Mouse (Mus musculus) heart, postnatal 0 days (tissue): ENCODE measurements at regions not wholly inside any gene's neighbourhood (a gene's known extent, or its start where the extent isn't known, plus 50 kb on each side); places are given as distances from the start of the nearest gene placed in this dataset.

ENCODE experiments used
- ATAC-seq: fragments of 200-750 bp; cut with Nextera tagmentation; 2 replicates; pipeline ENCODE4 v1.8.0; 2017; ENCODE audit warnings: low read depth, moderate number of reproducible peaks, moderate library complexity; ENCODE audit not compliant: insufficient read depth
- DNase-seq: peaks from one replicate; pipeline ENCODE4 v3.0.0-alpha.2; 2016; ENCODE audit warnings: low spot score
- H3K27ac ChIP-seq: fragments of 300-500 bp; sonication (generic); 2 replicates; pipeline ENCODE4 v1.5.1; 2014; ENCODE audit warnings: low read depth, mild to moderate bottlenecking
- H3K27me3 ChIP-seq: fragments of 300-500 bp; sonication (generic); 2 replicates; pipeline ENCODE4 v1.6.1; 2014; ENCODE audit warnings: low read length, mixed read lengths; ENCODE audit not compliant: control insufficient read depth, insufficient read depth
- H3K36me3 ChIP-seq: fragments of 300-500 bp; sonication (generic); replicated peaks from 2 replicates; pipeline ENCODE4 v1.6.1; 2014; ENCODE audit warnings: low read length, mixed read lengths; ENCODE audit not compliant: control insufficient read depth, insufficient read depth
- H3K4me1 ChIP-seq: fragments of 300-500 bp; sonication (generic); 2 replicates; pipeline ENCODE4 v1.6.1; 2014; ENCODE audit warnings: antibody characterized with exemption; ENCODE audit not compliant: control insufficient read depth, insufficient read depth
- H3K4me2 ChIP-seq: fragments of 300-500 bp; sonication (generic); 2 replicates; pipeline ENCODE4 v1.6.1; 2014; ENCODE audit warnings: low read depth, mild to moderate bottlenecking, low read length, moderate library complexity
- H3K4me3 ChIP-seq: fragments of 300-500 bp; sonication (generic); 2 replicates; pipeline ENCODE4 v1.5.1; 2014; ENCODE audit warnings: low read depth, low read length
- H3K9ac ChIP-seq: fragments of 300-500 bp; sonication (generic); replicated peaks from 2 replicates; pipeline ENCODE4 v1.6.1; 2014; ENCODE audit warnings: low read depth, low read length, mixed read lengths
- H3K9me3 ChIP-seq: fragments of 300-500 bp; sonication (generic); replicated peaks from 2 replicates; pipeline ENCODE4 v1.6.1; 2016; ENCODE audit warnings: low read length; ENCODE audit not compliant: control insufficient read depth
- CTCF ChIP-seq: IDR thresholded peaks from 2 replicates; pipeline ENCODE4 v1.5.1; 2016; ENCODE audit warnings: antibody characterized with exemption, control low read depth, low read depth
- EP300 ChIP-seq: IDR thresholded peaks from 2 replicates; pipeline ENCODE4 v1.6.1; 2016; ENCODE audit warnings: antibody characterized with exemption, low read depth
- WGBS: fragments of 180-500 bp; shearing (Covaris S2); extraction: QIAGEN DNeasy Blood & Tissue Kit; methylation state at CpG from one replicate; pipeline ENCODE4 v1.1.7; 2014; 5-methylcytosine and 5-hydroxymethylcytosine counted together

GRCm38 (mm10) chr17:7538402-7539087, 153.3 kb upstream of the Unc93a2 start:
- ATAC-seq, result peak; percentile 64
- H3K36me3 ChIP-seq, result no peaks in the 10 kb centered on the region
- peak; percentile 52 for DNase-seq
- no peak overlapping the region for H3K4me3 ChIP-seq
- no peak overlapping the region for H3K9ac ChIP-seq
- 0 out of 2 replicates have a peak, but pooled peaks cover 16% of the 10 kb centered on the region for H3K9me3 ChIP-seq
- no peak overlapping the region for H3K4me2 ChIP-seq
- peak overlapping the region; percentile 74 for H3K27ac ChIP-seq
- H3K4me1 ChIP-seq, result no peaks in the 10 kb centered on the region
- WGBS, result 42% methylated on average over 4 of the region's 4 CpGs
- no peak for TF ChIP-seq CTCF
- no peak for TF ChIP-seq EP300
- H3K27me3 ChIP-seq, result no peaks in the 10 kb centered on the region

- H3K9me3 ChIP-seq, result 0 out of 2 replicates have a peak, but pooled peaks cover 16% of the 10 kb centered on the region
- peak overlapping the region; percentile 74 for H3K27ac ChIP-seq
- H3K4me1 ChIP-seq, result no peaks in the 10 kb centered on the region
- no peaks in the 10 kb centered on the region for H3K36me3 ChIP-seq
- H3K4me3 ChIP-seq, result no peak overlapping the region
- DNase-seq (no peak), ATAC-seq (peak; percentile 55)
- no peak overlapping the region for H3K4me2 ChIP-seq
- no peak; the same call in 1 of the 2 replicates for TF ChIP-seq EP300
- no peak for TF ChIP-seq CTCF
- no peak overlapping the region for H3K9ac ChIP-seq
- H3K27me3 ChIP-seq, result no peaks in the 10 kb centered on the region
- WGBS, result 61% methylated on average over 7 of the region's 7 CpGs
Observed at GRCm38 (mm10) chr17:7537618-7538266, 152.5 kb upstream of the Unc93a2 start.

- Histone ChIP-seq H3K9ac (no peak overlapping the region), H3K9me3 (0 out of 2 replicates have a peak, but pooled peaks cover 16% of the 10 kb centered on the region), H3K27ac (peak overlapping the region; percentile 74), H3K4me3 (no peak overlapping the region), H3K36me3 (no peaks in the 10 kb centered on the region), H3K4me2 (no peak overlapping the region), H3K27me3 (no peaks in the 10 kb centered on the region), H3K4me1 (no peaks in the 10 kb centered on the region)
- WGBS, result 78% methylated on average over 5 of the region's 5 CpGs
- no peak for DNase-seq
- no peak for ATAC-seq
- TF ChIP-seq EP300, result no peak
- TF ChIP-seq CTCF, result no peak
Observed at GRCm38 (mm10) chr17:7537210-7537609, 151.9 kb upstream of the Unc93a2 start.

- Histone ChIP-seq H3K9ac (no peak overlapping the region), H3K4me2 (no peak overlapping the region), H3K4me1 (no peaks in the 10 kb centered on the region), H3K36me3 (no peaks in the 10 kb centered on the region), H3K4me3 (no peak overlapping the region), H3K27ac (no peak overlapping the region), H3K9me3 (0 out of 2 replicates have a peak, but pooled peaks cover 4% of the 10 kb centered on the region), H3K27me3 (no peaks in the 10 kb centered on the region)
- ATAC-seq (no peak), DNase-seq (no peak)
- TF ChIP-seq EP300 (no peak), CTCF (no peak)
- 72% methylated on average over 6 of the region's 6 CpGs for WGBS
Observed at GRCm38 (mm10) chr17:7534386-7535059, 149.3 kb upstream of the Unc93a2 start.

GRCm38 (mm10) chr17:7533552-7533951, 148.3 kb upstream of the Unc93a2 start:
- TF ChIP-seq EP300 (no peak), CTCF (no peak)
- 33% methylated on average over 2 of the region's 2 CpGs for WGBS
- no peaks in the 10 kb centered on the region for H3K36me3 ChIP-seq
- no peaks in the 10 kb centered on the region for H3K27me3 ChIP-seq
- no peak for DNase-seq
- 0 out of 2 replicates have a peak, but pooled peaks cover 4% of the 10 kb centered on the region for H3K9me3 ChIP-seq
- ATAC-seq, result no peak
- H3K4me1 ChIP-seq, result no peaks in the 10 kb centered on the region
- H3K27ac ChIP-seq, result peak overlapping the region; percentile 8; the same call in 1 of the 2 replicates
- H3K4me2 ChIP-seq, result no peak overlapping the region
- no peak overlapping the region for H3K4me3 ChIP-seq
- H3K9ac ChIP-seq, result no peak overlapping the region
